Mouse (Mus musculus) liver, embryonic 14.5 days (tissue): Measurements from ENCODE around the gene Rerg. TPM values are rescaled to one million over a fixed set of nuclear protein-coding genes. Genes with fewer than 3 reads are reported as not detected.

Experiments
- ATAC-seq: fragments of 200-750 bp; cut with Nextera tagmentation; 2 replicates; pipeline ENCODE4 v1.8.0; 2017; ENCODE audit warnings: moderate number of reproducible peaks, mild to moderate bottlenecking, moderate library complexity; ENCODE audit not compliant: insufficient read depth
- DNase-seq, 3 experiments: peaks; one replicate each; pipeline ENCODE4 v3.0.0-alpha.2; 2012 to 2013; ENCODE audit warnings: low read depth in 3 of 3, low spot score in 3 of 3
- H3K27ac ChIP-seq: fragments of 300-500 bp; sonication (generic); 2 replicates; pipeline ENCODE4 v1.5.1; 2014; ENCODE audit warnings: moderate library complexity, mild to moderate bottlenecking, control low read depth, inconsistent platforms
- H3K27me3 ChIP-seq: fragments of 300-500 bp; sonication (generic); 2 replicates; pipeline ENCODE4 v1.6.1; 2014; ENCODE audit warnings: mild to moderate bottlenecking, low read length, moderate library complexity; ENCODE audit not compliant: control insufficient read depth, insufficient read depth
- H3K36me3 ChIP-seq: fragments of 300-500 bp; sonication (generic); replicated peaks from 2 replicates; pipeline ENCODE4 v1.6.1; 2014; ENCODE audit warnings: low read depth; ENCODE audit not compliant: control insufficient read depth, insufficient read depth
- H3K4me1 ChIP-seq, 2 experiments: fragments of 200-500 bp in 1 of 2; fragments of 300-500 bp in 1 of 2; sonication (generic) in 1 of 2; replicated peaks; 2 replicates each; pipeline ENCODE4 v1.6.1; 2012 to 2014; ENCODE audit warnings: antibody characterized with exemption in 1 of 2, inconsistent platforms in 1 of 2, low read length in 1 of 2; ENCODE audit not compliant: control insufficient read depth in 2 of 2, insufficient read depth in 2 of 2
- H3K4me2 ChIP-seq: fragments of 300-500 bp; sonication (generic); 2 replicates; pipeline ENCODE4 v1.6.1; 2014; ENCODE audit warnings: low read depth, mild to moderate bottlenecking, control low read depth, moderate library complexity
- H3K4me3 ChIP-seq, 2 experiments: fragments of 200-500 bp in 1 of 2; fragments of 300-500 bp in 1 of 2; sonication (generic) in 1 of 2; 2 replicates each; pipeline ENCODE4 v1.5.1; 2012 to 2014; ENCODE audit warnings: low read depth in 2 of 2, low read length in 2 of 2, mild to moderate bottlenecking in 2 of 2, control low read depth in 1 of 2, inconsistent platforms in 1 of 2, moderate library complexity in 1 of 2; ENCODE audit not compliant: insufficient read depth in 1 of 2
- H3K9ac ChIP-seq: fragments of 300-500 bp; sonication (generic); replicated peaks from 2 replicates; pipeline ENCODE4 v1.6.1; 2014; ENCODE audit warnings: mild to moderate bottlenecking, control low read depth, moderate library complexity
- H3K9me3 ChIP-seq: fragments of 300-500 bp; sonication (generic); 2 replicates; pipeline ENCODE4 v1.6.1; 2016; ENCODE audit warnings: low read length, mixed read lengths; ENCODE audit not compliant: control insufficient read depth
- CTCF ChIP-seq: IDR thresholded peaks from 2 replicates; pipeline ENCODE4 v1.5.1; 2016; ENCODE audit warnings: antibody characterized with exemption, low read depth, control low read depth
- EP300 ChIP-seq: IDR thresholded peaks from 2 replicates; pipeline ENCODE4 v1.6.1; 2016; ENCODE audit warnings: antibody characterized with exemption, low read depth
- WGBS: fragments of 180-500 bp; shearing (Covaris S2); extraction: QIAGEN DNeasy Blood & Tissue Kit; methylation state at CpG from one replicate; pipeline ENCODE4 v1.1.7; 2014; ENCODE audit not compliant: insufficient replicate concordance; 5-methylcytosine and 5-hydroxymethylcytosine counted together
- polyA plus RNA-seq, 2 experiments: library from polyadenylated mRNA; depleted of rRNA in 1 of 2; stranded (reverse) in 1 of 2; unstranded in 1 of 2; fragments of >200 nt; fragmentation: Nextera tagmentation in 1 of 2; extraction: Ambion mirVana in 1 of 2; gene quantifications; 2 replicates each; pipeline versions ENCODE4 v1.2.1 to v1.2.3; 2012 to 2014

Gene Rerg
- polyA plus RNA-seq, 2 experiments, result 1.2 to 1.9 TPM

DNA sequence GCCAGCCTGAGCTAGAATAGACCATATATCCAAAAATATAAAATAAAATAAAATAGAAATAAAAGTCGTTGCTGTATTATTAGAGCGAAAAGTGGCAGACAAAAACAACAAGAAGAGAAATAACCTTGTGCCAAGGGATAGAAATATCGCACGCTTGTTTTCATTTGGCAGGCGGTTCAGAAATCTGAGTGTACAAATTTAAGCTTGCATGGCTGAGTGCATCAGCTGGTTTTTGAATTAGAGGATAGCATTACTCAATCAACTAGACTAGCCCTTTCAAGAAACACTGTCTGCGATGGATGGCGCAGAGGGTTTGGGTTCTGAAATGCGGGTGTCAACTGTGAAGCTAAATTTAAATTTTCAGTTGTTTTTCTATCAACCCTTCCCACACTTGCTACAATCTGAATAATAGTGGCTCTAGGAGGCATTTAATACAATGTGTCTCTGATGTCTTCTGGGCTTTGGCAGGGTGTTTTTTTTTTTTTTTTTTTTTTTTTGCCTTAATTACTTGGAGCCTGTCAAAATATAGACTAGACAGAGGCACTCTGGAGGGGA lies 10.8 kb downstream of the Rerg start:
- H3K9me3 ChIP-seq, result no peaks in the 10 kb centered on the region
- no peak overlapping the region for H3K9ac ChIP-seq
- no peak overlapping the region for H3K27ac ChIP-seq
- no peak for ATAC-seq
- DNase-seq, result no peak
- H3K27me3 ChIP-seq, result no peaks in the 10 kb centered on the region
- H3K4me1 ChIP-seq, result no peaks in the 10 kb centered on the region
- no peak overlapping the region for H3K4me2 ChIP-seq
- TF ChIP-seq CTCF, result no peak
- no peak for TF ChIP-seq EP300
- H3K36me3 ChIP-seq, result no peaks in the 10 kb centered on the region
- no peak overlapping the region for H3K4me3 ChIP-seq
- WGBS, result 71% methylated on average over 8 of the region's 8 CpGs

- H3K4me1 ChIP-seq, result no peaks in the 10 kb centered on the region
- TF ChIP-seq CTCF, result no peak
- no peak for TF ChIP-seq EP300
- no peak overlapping the region for H3K9ac ChIP-seq
- no peak for ATAC-seq
- no peaks in the 10 kb centered on the region for H3K27me3 ChIP-seq
- no peaks in the 10 kb centered on the region for H3K36me3 ChIP-seq
- WGBS, result 12% methylated on average over 11 of the region's 11 CpGs
- no peak overlapping the region for H3K27ac ChIP-seq
- H3K4me2 ChIP-seq, result no peak overlapping the region
- no peaks in the 10 kb centered on the region for H3K9me3 ChIP-seq
- no peak for DNase-seq
- no peak overlapping the region for H3K4me3 ChIP-seq
These were observed 13.7 kb downstream of the Rerg start for GRCm38 (mm10) chr6:137156437-137157219.

GRCm38 (mm10) chr6:137155196-137156137 lies 14.8 kb downstream of the Rerg start:
- ATAC-seq, result no peak
- 66% methylated on average over 26 of the region's 26 CpGs for WGBS

GRCm38 (mm10) chr6:137153021-137153420 lies 17.3 kb downstream of the Rerg start:
- H3K4me3 ChIP-seq, result no peak overlapping the region
- no peaks in the 10 kb centered on the region for H3K36me3 ChIP-seq
- no peak for DNase-seq
- no peaks in the 10 kb centered on the region for H3K27me3 ChIP-seq
- H3K27ac ChIP-seq, result no peak overlapping the region
- no peak for ATAC-seq
- no peak overlapping the region for H3K4me2 ChIP-seq
- no peak for TF ChIP-seq EP300
- TF ChIP-seq CTCF, result no peak
- no peaks in the 10 kb centered on the region for H3K4me1 ChIP-seq
- no peaks in the 10 kb centered on the region for H3K9me3 ChIP-seq
- 69% methylated on average over 14 of the region's 14 CpGs for WGBS
- H3K9ac ChIP-seq, result no peak overlapping the region

More at GRCm38 (mm10) chr6:137155196-137156137, 14.8 kb downstream of the Rerg start:
- H3K27me3 ChIP-seq, result no peaks in the 10 kb centered on the region
- no peaks in the 10 kb centered on the region for H3K4me1 ChIP-seq
- no peaks in the 10 kb centered on the region for H3K36me3 ChIP-seq
- TF ChIP-seq CTCF (no peak), EP300 (no peak)
- no peak overlapping the region for H3K4me2 ChIP-seq
- DNase-seq, result no peak
- no peak overlapping the region for H3K27ac ChIP-seq
- no peak overlapping the region for H3K4me3 ChIP-seq
- H3K9ac ChIP-seq, result no peak overlapping the region
- H3K9me3 ChIP-seq, result no peaks in the 10 kb centered on the region

DNA sequence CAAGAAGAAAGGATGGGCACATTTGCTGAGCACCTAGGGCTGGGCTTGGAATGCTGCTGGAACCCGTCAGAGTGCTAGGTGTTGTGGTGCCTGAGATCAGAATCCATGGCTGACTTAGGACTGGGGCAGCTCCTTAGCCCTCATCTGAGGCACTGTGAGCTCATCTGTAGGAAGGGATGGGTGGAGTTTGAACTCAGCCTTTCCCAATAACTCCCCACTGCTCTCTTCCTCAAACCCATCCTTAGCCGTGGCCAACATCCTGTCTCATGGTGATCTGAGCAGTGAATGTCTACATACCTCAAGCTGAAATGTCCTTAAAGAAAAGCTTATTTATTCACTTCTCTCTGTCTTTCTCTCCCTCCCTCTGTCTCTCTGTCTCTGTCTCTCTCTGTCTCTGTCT lies 19.3 kb downstream of the Rerg start:
- no peak for ATAC-seq
- Histone ChIP-seq H3K36me3 (no peaks in the 10 kb centered on the region), H3K4me3 (no peak overlapping the region), H3K9me3 (no peaks in the 10 kb centered on the region), H3K27ac (no peak overlapping the region), H3K27me3 (no peaks in the 10 kb centered on the region), H3K4me1 (no peaks in the 10 kb centered on the region), H3K4me2 (no peak overlapping the region), H3K9ac (no peak overlapping the region)
- TF ChIP-seq CTCF, result no peak
- TF ChIP-seq EP300, result no peak
- 47% methylated on average over 2 of the region's 2 CpGs for WGBS
- no peak for DNase-seq
